Mouse (Mus musculus) embryonic facial prominence, embryonic 11.5 days (tissue): Measurements from ENCODE around the gene Creg1. TPM values are rescaled to one million over a fixed set of nuclear protein-coding genes. Genes with fewer than 3 reads are reported as not detected.

Source experiments
- ATAC-seq: fragments of 200-750 bp; cut with Nextera tagmentation; replicated peaks from 2 replicates; pipeline ENCODE4 v1.8.0; 2017; ENCODE audit warnings: low read depth; ENCODE audit not compliant: insufficient number of reproducible peaks, low FRiP score, low TSS enrichment
- DNase-seq: peaks from one replicate; pipeline ENCODE4 v3.0.0-alpha.2; 2015; ENCODE audit warnings: low spot score
- H3K27ac ChIP-seq: fragments of 300-500 bp; sonication (generic); replicated peaks from 2 replicates; pipeline ENCODE4 v1.5.1; 2014; ENCODE audit warnings: mild to moderate bottlenecking, low read depth, low read length, control low read depth
- H3K27me3 ChIP-seq: fragments of 300-500 bp; sonication (generic); 2 replicates; pipeline ENCODE4 v1.6.1; 2014; ENCODE audit warnings: mild to moderate bottlenecking, low read length, moderate library complexity, mixed read lengths; ENCODE audit not compliant: control insufficient read depth, insufficient read depth
- H3K36me3 ChIP-seq: fragments of 300-500 bp; sonication (generic); replicated peaks from 2 replicates; pipeline ENCODE4 v1.6.1; 2014; ENCODE audit warnings: low read depth, mild to moderate bottlenecking, low read length, moderate library complexity, mixed read lengths; ENCODE audit not compliant: control insufficient read depth, insufficient read depth
- H3K4me1 ChIP-seq: fragments of 300-500 bp; sonication (generic); 2 replicates; pipeline ENCODE4 v1.6.1; 2014; ENCODE audit warnings: low read length, mixed read lengths; ENCODE audit not compliant: control insufficient read depth, insufficient read depth
- H3K4me2 ChIP-seq: fragments of 300-500 bp; sonication (generic); 2 replicates; pipeline ENCODE4 v1.6.1; 2014; ENCODE audit warnings: low read depth, mild to moderate bottlenecking, control low read depth, low read length, moderate library complexity
- H3K4me3 ChIP-seq: fragments of 300-500 bp; sonication (generic); 2 replicates; pipeline ENCODE4 v1.5.1; 2014; ENCODE audit warnings: low read depth, low read length, control low read depth
- H3K9ac ChIP-seq: fragments of 300-500 bp; sonication (generic); replicated peaks from 2 replicates; pipeline ENCODE4 v1.6.1; 2014; ENCODE audit warnings: mild to moderate bottlenecking, control low read depth, low read length
- H3K9me3 ChIP-seq: fragments of 300-500 bp; sonication (generic); replicated peaks from 2 replicates; pipeline ENCODE4 v1.6.1; 2016; ENCODE audit warnings: mild to moderate bottlenecking, low read length, inconsistent platforms, mixed read lengths; ENCODE audit not compliant: control insufficient read depth
- WGBS: fragments of 180-500 bp; shearing (Covaris S2); extraction: QIAGEN DNeasy Blood & Tissue Kit; methylation state at CpG from one replicate; pipeline ENCODE4 v1.1.7; 2014; 5-methylcytosine and 5-hydroxymethylcytosine counted together
- polyA plus RNA-seq: library from polyadenylated mRNA; unstranded; fragments of >200 nt; fragmentation: Nextera tagmentation; extraction: Ambion mirVana; gene quantifications from 2 replicates; pipeline ENCODE4 v1.2.1, GENCODE M21; 2014

Gene Creg1
- polyA plus RNA-seq, 1 experiment from 2014 or later = 45.8 TPM

DNA sequence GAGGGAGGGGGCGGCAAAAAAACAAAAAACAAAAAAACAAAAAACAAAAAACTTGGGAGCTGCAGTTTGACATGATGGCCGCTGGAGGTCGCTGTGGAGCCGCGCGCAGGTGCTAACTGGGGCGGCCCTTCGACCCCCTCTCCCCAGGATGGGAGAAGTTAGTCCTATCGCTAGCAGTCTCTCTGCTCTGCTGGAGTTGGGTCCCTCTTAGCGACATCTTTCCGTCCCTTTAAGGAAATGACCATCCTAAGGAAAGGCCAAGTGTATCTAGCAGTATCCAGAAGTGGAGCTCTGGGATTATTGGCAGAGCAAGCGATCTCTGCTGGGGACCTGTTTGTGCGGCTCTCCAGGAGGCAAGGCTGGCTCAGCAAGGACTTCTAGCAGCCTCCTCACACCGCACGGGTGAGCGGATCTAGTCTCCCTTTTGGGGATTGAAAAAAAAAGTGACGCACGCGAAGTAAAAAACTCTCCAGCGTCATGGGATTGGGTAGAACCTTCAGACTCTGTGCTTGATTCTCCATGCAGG is 17.1 kb downstream of the Creg1 start:
- H3K27ac ChIP-seq = no peak overlapping the region
- H3K9ac ChIP-seq = peak overlapping the region; percentile 44
- DNase-seq (peak; percentile 68), ATAC-seq (peak; percentile 58; the same call in 1 of the 2 replicates)
- no peaks in the 10 kb centered on the region for H3K36me3 ChIP-seq
- H3K27me3 ChIP-seq = no peaks in the 10 kb centered on the region
- no peaks in the 10 kb centered on the region for H3K9me3 ChIP-seq
- WGBS = 2% methylated on average over 20 of the region's 20 CpGs
- H3K4me3 ChIP-seq = peak overlapping the region; percentile 30
- no peaks in the 10 kb centered on the region for H3K4me1 ChIP-seq
- H3K4me2 ChIP-seq = peak overlapping the region; percentile 57

DNA sequence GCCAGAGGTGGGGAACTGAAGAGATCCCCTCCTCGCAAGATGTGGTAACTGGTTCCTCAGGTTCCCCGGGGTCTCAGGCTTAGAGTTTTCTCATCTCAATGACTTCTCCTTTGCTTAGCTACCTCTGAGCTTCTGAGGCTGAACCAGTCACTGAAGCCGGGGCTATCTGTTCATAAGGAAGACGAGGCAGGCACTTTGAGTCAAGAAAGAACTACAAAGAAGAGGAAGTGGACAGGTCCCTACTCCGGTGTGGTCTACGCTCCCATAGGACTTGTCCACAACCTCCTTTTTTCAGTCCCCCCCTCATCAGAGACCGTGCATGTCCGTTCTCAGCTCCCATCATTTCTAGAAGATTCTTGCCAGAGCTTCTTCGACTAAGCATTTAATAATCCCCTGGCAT is 17.9 kb downstream of the Creg1 start:
- WGBS = 83% methylated on average over 9 of the region's 9 CpGs
- DNase-seq = no peak

DNA sequence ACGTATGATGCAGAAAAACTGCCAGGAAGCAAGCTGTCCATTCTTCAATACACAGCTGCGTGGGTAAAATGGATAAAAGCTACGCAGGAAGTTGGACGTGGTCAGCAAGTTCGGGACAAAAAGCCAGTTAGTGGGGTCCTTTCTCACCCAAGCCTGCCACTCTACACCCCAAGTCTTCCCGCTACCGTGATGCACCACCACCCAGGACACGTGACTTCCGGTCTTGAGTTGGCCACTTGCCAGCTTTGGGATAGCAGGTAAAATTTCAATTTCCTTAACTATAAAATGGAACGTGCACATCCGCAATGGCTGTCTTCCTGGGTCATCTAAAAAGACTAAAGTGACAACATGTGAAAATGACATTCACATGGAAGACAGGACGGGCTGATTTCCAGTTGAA is 18.4 kb downstream of the Creg1 start:
- Histone ChIP-seq H3K36me3 (no peaks in the 10 kb centered on the region), H3K4me1 (no peaks in the 10 kb centered on the region), H3K4me3 (no peak overlapping the region), H3K9me3 (no peaks in the 10 kb centered on the region), H3K9ac (no peak overlapping the region), H3K27me3 (no peaks in the 10 kb centered on the region), H3K4me2 (no peak overlapping the region), H3K27ac (no peak overlapping the region)
- ATAC-seq = no peak
- 88% methylated on average over 12 of the region's 12 CpGs for WGBS
- no peak for DNase-seq

More for the DNA sequence above, 17.9 kb downstream of the Creg1 start:
- no peaks in the 10 kb centered on the region for H3K27me3 ChIP-seq
- no peaks in the 10 kb centered on the region for H3K4me1 ChIP-seq
- no peak overlapping the region for H3K27ac ChIP-seq
- H3K9ac ChIP-seq = no peak overlapping the region
- no peak for ATAC-seq
- H3K4me3 ChIP-seq = no peak overlapping the region
- no peaks in the 10 kb centered on the region for H3K9me3 ChIP-seq
- no peak overlapping the region; the same call in 1 of the 2 replicates for H3K4me2 ChIP-seq
- H3K36me3 ChIP-seq = no peaks in the 10 kb centered on the region

DNA sequence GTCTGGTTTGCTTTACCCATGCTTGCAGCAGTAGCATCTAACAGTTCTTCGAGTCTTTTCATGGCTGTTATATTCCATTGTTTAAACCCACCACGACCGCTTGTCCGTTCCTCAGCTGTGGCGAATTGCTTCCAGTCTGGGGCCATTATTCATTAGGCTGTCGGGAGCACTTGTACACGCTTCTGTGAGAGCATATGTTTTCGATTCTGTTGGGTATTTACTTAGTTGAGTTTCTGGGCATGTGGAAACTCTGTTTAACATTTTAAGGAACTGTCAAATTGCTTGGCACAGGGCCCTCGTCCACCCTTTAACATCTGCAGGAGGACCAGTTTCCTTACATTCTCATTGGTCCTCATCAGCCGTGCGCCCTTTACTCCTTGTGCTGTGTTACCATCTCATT is 22.8 kb downstream of the Creg1 start:
- no peak overlapping the region for H3K4me2 ChIP-seq
- no peaks in the 10 kb centered on the region for H3K4me1 ChIP-seq
- H3K9me3 ChIP-seq = no peaks in the 10 kb centered on the region
- ATAC-seq (peak; percentile 40; the same call in 1 of the 2 replicates), DNase-seq (peak; percentile 83)
- H3K27me3 ChIP-seq = no peaks in the 10 kb centered on the region
- H3K36me3 ChIP-seq = no peaks in the 10 kb centered on the region
- H3K4me3 ChIP-seq = no peak overlapping the region
- H3K27ac ChIP-seq = no peak overlapping the region; the same call in 1 of the 2 replicates
- H3K9ac ChIP-seq = no peak overlapping the region
- WGBS = 30% methylated on average over 11 of the region's 11 CpGs

DNA sequence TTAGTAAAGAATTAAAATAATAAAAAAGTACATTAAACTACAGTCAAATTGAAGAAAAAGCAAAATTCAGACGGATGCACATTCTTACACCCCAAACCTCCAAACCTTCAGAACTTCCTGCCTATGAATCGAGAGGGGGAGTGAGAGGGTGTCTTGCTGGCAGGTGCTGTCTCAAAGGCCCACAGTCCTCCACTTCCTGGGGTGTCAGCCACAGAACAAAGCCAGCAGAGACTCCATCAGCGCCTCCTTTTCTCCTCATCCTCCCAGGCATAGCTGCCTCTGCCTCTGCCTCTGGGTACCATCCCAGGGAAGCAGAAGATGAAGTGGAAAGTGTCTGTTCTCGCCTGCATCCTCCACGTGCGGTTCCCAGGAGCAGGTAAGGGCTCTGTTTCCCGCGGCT is 25.0 kb downstream of the Creg1 start, which contains the start of gene Cd247:
Cd247 (plus strand) TSS at position 171 of the 400 bp plus-strand sequence.
- no peak for DNase-seq
- H3K27ac ChIP-seq = no peak within 1 kb of the TSS

DNA sequence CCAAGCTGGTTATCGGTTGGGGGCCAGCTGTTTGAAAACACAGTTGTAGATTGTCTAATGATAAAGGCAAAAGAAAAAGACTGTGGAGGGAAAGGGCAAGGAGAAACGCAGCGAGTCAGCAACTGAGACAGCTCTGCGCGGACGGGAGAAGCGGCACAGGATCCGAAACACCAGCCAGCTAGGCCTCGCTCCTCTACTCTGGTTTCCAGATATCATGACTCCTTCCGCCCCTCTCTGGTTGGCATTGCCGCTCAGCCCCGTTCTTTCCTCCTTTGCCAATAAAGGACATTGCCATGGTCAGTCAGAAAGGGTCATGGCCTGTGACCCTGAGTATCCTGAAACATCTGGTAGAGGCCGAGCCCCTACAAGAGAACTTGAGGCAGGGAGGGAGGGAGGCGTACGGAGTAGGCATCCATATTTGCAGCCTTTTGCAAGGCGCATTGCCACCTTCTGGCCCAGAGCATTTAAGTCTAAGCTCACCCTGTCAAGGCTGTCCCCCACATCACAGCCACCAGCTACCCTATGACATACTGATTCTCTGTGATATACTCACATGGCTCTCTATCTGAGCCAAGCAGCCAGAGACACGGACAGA is 25.6 kb downstream of the Creg1 start:
- no peaks in the 10 kb centered on the region for H3K4me1 ChIP-seq
- no peaks in the 10 kb centered on the region for H3K9me3 ChIP-seq
- no peaks in the 10 kb centered on the region for H3K36me3 ChIP-seq
- no peak overlapping the region for H3K4me3 ChIP-seq
- H3K27me3 ChIP-seq = no peaks in the 10 kb centered on the region
- no peak overlapping the region for H3K9ac ChIP-seq
- no peak overlapping the region for H3K4me2 ChIP-seq
- no peak for DNase-seq
- 67% methylated on average over 17 of the region's 17 CpGs for WGBS
- no peak for ATAC-seq
- H3K27ac ChIP-seq = no peak overlapping the region

More for the DNA sequence above, 25.0 kb downstream of the Creg1 start, which contains the start of gene Cd247:
- no peak within 1 kb of the TSS for H3K9ac ChIP-seq
- no peak within 1 kb of the TSS for H3K4me3 ChIP-seq
- WGBS = 67% methylated on average over 8 of the region's 8 CpGs
- H3K4me2 ChIP-seq = no peak within 1 kb of the TSS
- H3K4me1 ChIP-seq = no peaks in the 10 kb centered on the region
- H3K9me3 ChIP-seq = no peaks in the 10 kb centered on the region
- H3K36me3 ChIP-seq = no peaks in the 10 kb centered on the region
- H3K27me3 ChIP-seq = no peaks in the 10 kb centered on the region
- no peak for ATAC-seq

DNA sequence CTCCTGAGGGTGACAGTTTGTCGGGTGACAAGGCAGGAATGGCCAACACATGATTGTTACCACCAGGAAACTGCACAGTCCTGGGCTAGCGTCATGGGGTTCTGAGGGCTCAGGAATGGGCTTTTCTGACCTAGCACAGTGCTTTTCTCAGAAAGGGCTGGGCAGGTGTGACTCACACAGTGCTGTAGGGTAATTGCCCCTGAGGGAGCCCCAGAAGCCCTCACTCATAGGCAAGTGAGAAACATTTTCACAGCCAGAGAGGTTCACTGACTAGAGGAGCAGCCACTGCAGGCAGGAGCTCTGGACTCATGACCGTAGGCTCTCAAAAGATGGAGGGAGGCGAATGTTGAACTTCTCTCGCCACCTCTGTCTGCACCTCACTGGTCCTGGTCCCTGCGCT is 26.4 kb downstream of the Creg1 start:
- no peak overlapping the region for H3K4me3 ChIP-seq
- H3K4me2 ChIP-seq = no peak overlapping the region
- H3K4me1 ChIP-seq = no peaks in the 10 kb centered on the region
- no peak overlapping the region for H3K27ac ChIP-seq
- no peaks in the 10 kb centered on the region for H3K36me3 ChIP-seq
- ATAC-seq (no peak), DNase-seq (no peak)
- no peaks in the 10 kb centered on the region for H3K27me3 ChIP-seq
- no peak overlapping the region for H3K9ac ChIP-seq
- no peaks in the 10 kb centered on the region for H3K9me3 ChIP-seq
- 83% methylated on average over 6 of the region's 6 CpGs for WGBS

DNA sequence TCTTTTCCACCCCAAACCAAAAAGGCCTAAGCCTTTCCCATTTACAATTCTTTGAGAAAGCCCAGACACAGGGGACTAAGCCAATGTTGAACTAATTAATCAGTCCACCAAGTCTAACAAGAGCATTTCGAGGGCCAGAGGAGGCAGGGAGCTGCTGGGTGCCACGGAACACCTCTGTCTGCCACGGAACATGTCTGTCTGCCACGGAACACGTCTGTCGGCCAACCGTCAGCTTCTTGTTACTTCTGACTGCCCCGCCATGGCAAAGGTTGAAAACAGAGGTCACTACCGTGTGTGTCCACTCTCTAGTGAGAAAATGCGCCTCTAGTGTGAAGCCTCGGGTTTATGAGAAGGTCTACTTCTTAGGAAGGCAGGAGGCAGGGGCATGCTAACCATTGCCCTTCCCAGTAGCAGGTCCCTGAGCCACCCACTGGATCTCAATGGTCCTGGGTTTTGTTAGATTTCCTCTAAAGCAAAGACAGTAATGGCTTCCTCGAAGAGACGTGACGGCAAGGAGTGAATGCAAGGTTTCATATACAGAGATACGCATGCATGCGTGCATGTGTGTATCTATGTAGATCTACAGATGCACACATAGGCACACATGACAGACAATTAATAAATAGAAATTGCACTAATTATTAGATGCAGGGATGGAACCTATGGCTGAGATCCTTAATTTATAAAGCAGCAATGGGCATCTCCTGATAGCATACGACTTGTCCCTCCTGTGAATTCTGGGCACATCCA is 27.1 kb downstream of the Creg1 start:
- Histone ChIP-seq H3K9me3 (no peaks in the 10 kb centered on the region), H3K4me1 (no peaks in the 10 kb centered on the region), H3K27me3 (no peaks in the 10 kb centered on the region), H3K27ac (no peak overlapping the region), H3K4me2 (no peak overlapping the region), H3K36me3 (no peaks in the 10 kb centered on the region), H3K4me3 (no peak overlapping the region), H3K9ac (no peak overlapping the region)
- WGBS = 89% methylated on average over 17 of the region's 17 CpGs
- no peak for DNase-seq
- no peak for ATAC-seq
